Mouse (Mus musculus): ENCODE measurements around the gene Tmem51.

DNA sequence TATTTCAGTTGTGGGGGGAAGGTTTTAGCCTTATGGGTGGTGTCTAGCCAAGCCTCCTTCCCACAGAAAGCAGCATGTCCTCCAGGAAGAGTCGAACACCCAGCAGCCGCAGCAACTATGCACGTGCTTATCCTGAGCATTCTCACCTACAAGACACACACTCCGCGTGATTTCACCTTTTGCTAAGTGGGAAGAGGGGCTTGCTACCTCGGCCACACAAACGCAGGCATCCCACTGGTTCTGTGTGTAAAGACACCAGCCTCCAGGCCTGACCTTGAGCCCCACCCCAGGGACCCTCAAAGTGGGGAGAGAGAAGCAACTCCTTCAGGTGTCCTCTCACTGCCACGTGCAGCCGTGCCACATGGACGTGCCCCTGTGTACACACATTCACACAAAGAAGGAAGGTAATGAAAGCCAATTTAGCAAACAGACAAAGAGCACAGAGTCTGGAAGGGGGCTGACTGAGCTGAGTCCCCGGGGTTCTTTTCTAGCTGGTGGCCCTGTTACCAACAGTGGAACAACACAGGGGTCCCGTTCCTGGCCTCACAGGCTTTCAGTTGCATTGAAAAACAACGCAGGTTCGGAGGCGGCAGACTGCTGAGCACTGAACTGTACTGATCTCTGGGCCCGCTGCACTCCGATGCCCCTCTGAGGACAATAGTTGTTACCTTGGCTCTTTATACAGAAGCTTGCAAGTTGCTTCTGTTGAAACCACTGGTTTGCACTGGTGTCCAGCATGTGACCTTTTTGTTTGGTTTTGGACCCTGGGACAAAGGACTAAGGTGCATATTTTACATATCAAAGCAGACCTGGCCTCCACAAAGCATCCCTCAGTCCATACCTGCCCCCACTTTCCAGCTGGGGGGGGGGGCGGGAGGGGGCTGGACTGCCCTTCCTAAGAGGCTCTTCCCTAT, 14.9 kb downstream of the Tmem51 start:
- no peak for TF ChIP-seq CTCF (IDR thresholded peaks at IDR 0.05 in 2 of 3, conservative IDR thresholded peaks at IDR 0.05 in 1 of 3; ENCODE audit: control insufficient read depth in 1 of 3, insufficient read depth in 1 of 3, low read depth in 2 of 3, low read length in 3 of 3, poor library complexity in 1 of 3, severe bottlenecking in 1 of 3)
- TF ChIP-seq BHLHE40 (IDR thresholded peaks at IDR 0.05; ENCODE audit: borderline replicate concordance, low read depth, low read length): no peak
- no peak for TF ChIP-seq ZC3H11A (IDR thresholded peaks at IDR 0.05; ENCODE audit: low read depth, low read length)
- no peak for TF ChIP-seq EP300 (IDR thresholded peaks at IDR 0.05; ENCODE audit: low read depth in 1 of 2, low read length in 2 of 2)
- no peak for TF ChIP-seq MAFK (IDR thresholded peaks at IDR 0.05; ENCODE audit: borderline replicate concordance, low read depth, low read length)
- no peak for TF ChIP-seq MYB (IDR thresholded peaks at IDR 0.05; ENCODE audit: low read depth, low read length)
- no peak for TF ChIP-seq MYC (IDR thresholded peaks at IDR 0.05; ENCODE audit: low read depth, low read length)
- TF ChIP-seq SIN3A (IDR thresholded peaks at IDR 0.05; ENCODE audit: low read length): no peak
- no peak for TF ChIP-seq ZNF384 (IDR thresholded peaks at IDR 0.05; ENCODE audit: low read depth, low read length)
- no peak for TF ChIP-seq RCOR1 (IDR thresholded peaks at IDR 0.05; ENCODE audit: low read depth, low read length)
- no peak for TF ChIP-seq GATA1 (IDR thresholded peaks at IDR 0.05; ENCODE audit: low read depth, low read length)

All from MEL (cell line).